Mouse (Mus musculus): ENCODE measurements around the gene Elk3. TPM values are rescaled to one million over a fixed set of nuclear protein-coding genes. Genes with fewer than 3 reads are reported as not detected.

Elk3 gene
- polyA plus RNA-seq, 1 experiment: 65.1 TPM

- Histone ChIP-seq H3K27ac (ENCODE audit: insufficient read depth, low read depth, low read length) (no peak overlapping the region), H3K4me3 (ENCODE audit: insufficient read depth, low read length) (no peak overlapping the region), H3K4me1 (ENCODE audit: control insufficient read depth, insufficient read depth, low read length) (peaks cover 7% of the 10 kb centered on the region)
- TF ChIP-seq POLR2A (IDR thresholded peaks at IDR 0.05; ENCODE audit: borderline replicate concordance, low read depth, low read length): no peak
- TF ChIP-seq CTCF (IDR thresholded peaks at IDR 0.05; ENCODE audit: low read depth, low read length): no peak
Measured at GRCm38 (mm10) chr10:93207176-93207575, 103.8 kb downstream of the Elk3 start.

- no peak overlapping the region for H3K27ac ChIP-seq (ENCODE audit: insufficient read depth, low read depth, low read length)
- TF ChIP-seq POLR2A (IDR thresholded peaks at IDR 0.05; ENCODE audit: borderline replicate concordance, low read depth, low read length): no peak
- TF ChIP-seq CTCF (IDR thresholded peaks at IDR 0.05; ENCODE audit: low read depth, low read length): no peak
- H3K4me1 ChIP-seq (ENCODE audit: control insufficient read depth, insufficient read depth, low read length): peaks cover 7% of the 10 kb centered on the region
- H3K4me3 ChIP-seq (ENCODE audit: insufficient read depth, low read length): no peak overlapping the region
Measured at GRCm38 (mm10) chr10:93205287-93205956, 105.5 kb downstream of the Elk3 start.

- Histone ChIP-seq H3K4me1 (ENCODE audit: control insufficient read depth, insufficient read depth, low read length) (no peaks in the 10 kb centered on the region), H3K4me3 (ENCODE audit: insufficient read depth, low read length) (no peak overlapping the region), H3K27ac (ENCODE audit: insufficient read depth, low read depth, low read length) (no peak overlapping the region)
- TF ChIP-seq POLR2A (IDR thresholded peaks at IDR 0.05; ENCODE audit: borderline replicate concordance, low read depth, low read length) (no peak), CTCF (IDR thresholded peaks at IDR 0.05; ENCODE audit: low read depth, low read length) (no peak)
Measured at GRCm38 (mm10) chr10:93201846-93202458, 109.0 kb downstream of the Elk3 start.

- no peak for TF ChIP-seq POLR2A (IDR thresholded peaks at IDR 0.05; ENCODE audit: borderline replicate concordance, low read depth, low read length)
- no peak for TF ChIP-seq CTCF (IDR thresholded peaks at IDR 0.05; ENCODE audit: low read depth, low read length)
- no peak overlapping the region for H3K4me3 ChIP-seq (ENCODE audit: insufficient read depth, low read length)
- H3K4me1 ChIP-seq (ENCODE audit: control insufficient read depth, insufficient read depth, low read length): peaks cover 6% of the 10 kb centered on the region
- H3K27ac ChIP-seq (ENCODE audit: insufficient read depth, low read depth, low read length): no peak overlapping the region
Measured at GRCm38 (mm10) chr10:93198958-93199357, 112.0 kb downstream of the Elk3 start.

Other genes starting within 250 kb of the Elk3 start
- not detected in 2 replicates for gene Cfap54, start 229.5 kb downstream of the Elk3 start, polyA plus RNA-seq (2012; ENCODE audit: insufficient read depth, insufficient read length, missing spikeins)
- 25.8 and 27.3 TPM in 2 replicates for gene Cdk17, start 150.3 kb downstream of the Elk3 start, polyA plus RNA-seq (2012; ENCODE audit: insufficient read depth, insufficient read length, missing spikeins)
- 81.4 and 93.4 TPM in 2 replicates for gene Lta4h, start 142.3 kb upstream of the Elk3 start, polyA plus RNA-seq (2012; ENCODE audit: insufficient read depth, insufficient read length, missing spikeins)
- gene Hal, start 177.6 kb upstream of the Elk3 start, polyA plus RNA-seq (2012; ENCODE audit: insufficient read depth, insufficient read length, missing spikeins): 1.1 and 1.7 TPM in 2 replicates
- gene Amdhd1, start 228.9 kb upstream of the Elk3 start, polyA plus RNA-seq (2012; ENCODE audit: insufficient read depth, insufficient read length, missing spikeins): not detected in 2 replicates
- gene Ccdc38, start 229.5 kb upstream of the Elk3 start, polyA plus RNA-seq (2012; ENCODE audit: insufficient read depth, insufficient read length, missing spikeins): not detected in 2 replicates